Mouse (Mus musculus) heart, adult 2 months (tissue): Measurements from ENCODE around the gene Kbtbd12.

Experiments used
- CTCF ChIP-seq: fragments of 200-600 bp; IDR thresholded peaks from 2 replicates; pipeline ENCODE4 v1.8.1; 2022; ENCODE audit warnings: antibody characterized with exemption, mild to moderate bottlenecking, moderate library complexity
- EP300 ChIP-seq: fragments of 200-500 bp; IDR thresholded peaks from 2 replicates; pipeline ENCODE4 v1.6.1; 2011; ENCODE audit warnings: low read depth, low read length, control low read depth; ENCODE audit not compliant: insufficient read depth
- POLR2A ChIP-seq: fragments of 200-500 bp; IDR thresholded peaks from 2 replicates; pipeline ENCODE4 v1.6.1; 2011; ENCODE audit warnings: mild to moderate bottlenecking, low read depth, low read length, control low read depth; ENCODE audit not compliant: insufficient read depth

DNA sequence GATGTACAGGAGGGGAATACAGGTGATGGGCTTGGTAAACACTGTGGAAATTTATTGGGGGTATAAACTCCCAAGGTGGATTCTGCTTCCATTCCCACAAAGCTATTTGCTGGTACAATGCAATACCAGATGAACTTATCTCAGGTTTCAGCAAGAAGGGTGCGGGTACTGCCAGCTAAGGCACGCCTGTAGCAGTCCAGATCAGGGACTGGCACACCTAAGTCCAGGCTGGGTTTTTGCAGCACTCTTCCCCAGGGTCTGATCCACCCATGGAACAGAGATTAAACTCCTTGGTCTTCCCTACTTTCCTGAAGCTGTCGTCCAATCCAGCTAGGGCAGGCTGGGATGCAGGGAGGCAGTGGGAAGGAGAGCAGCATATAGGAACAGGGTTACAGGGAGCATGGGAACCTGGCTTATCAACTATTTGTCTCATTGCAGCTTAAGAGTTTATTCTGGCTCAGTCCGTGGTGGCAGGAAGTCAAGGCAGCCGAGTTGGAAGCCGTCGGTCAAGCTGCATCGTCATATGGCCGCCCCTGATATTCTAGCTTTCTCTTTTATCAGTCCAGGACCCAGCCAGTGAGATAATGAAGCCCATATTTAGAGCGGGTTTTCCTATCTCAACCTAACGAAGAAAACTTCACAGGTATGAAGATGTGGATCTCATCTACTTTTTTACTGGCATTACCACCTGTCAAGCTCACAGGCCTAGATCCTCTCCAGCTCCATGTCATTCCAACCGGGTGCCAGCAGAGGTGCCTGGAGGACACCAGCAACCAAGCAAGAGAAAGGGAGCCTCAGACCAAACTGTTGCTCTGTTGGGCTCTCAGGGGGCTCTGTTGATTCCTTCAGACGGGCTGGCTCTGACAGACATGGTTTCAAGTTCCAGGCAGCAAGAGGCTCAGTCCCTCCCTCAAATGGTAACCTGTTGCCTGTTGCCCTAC is 135.4 kb downstream of the Kbtbd12 start:
- TF ChIP-seq CTCF (0 out of 2 replicates have a peak, but pooled peaks have one; percentile 7), EP300 (no peak), POLR2A (no peak)
